Mouse (Mus musculus): Measurements from ENCODE around the gene Ifit3b. TPM values are rescaled to one million over a fixed set of nuclear protein-coding genes. Genes with fewer than 3 reads are reported as not detected.
"Not testable (repeated sequence)": the region's sequence is repeated elsewhere in the genome, so short reads cannot be mapped to it uniquely, and the experiment has no call there.

The Ifit3b gene
- polyA plus RNA-seq, 1 experiment from 2014 or later: 0.41 TPM

- H3K4me3 ChIP-seq (ENCODE audit: low read depth, low read length); H3K9ac ChIP-seq (ENCODE audit: low read depth, low read length); H3K27me3 ChIP-seq (ENCODE audit: control insufficient read depth, insufficient read depth, low read depth, low read length); H3K9me3 ChIP-seq (replicated peaks; ENCODE audit: control insufficient read depth, low read length); H3K4me2 ChIP-seq (ENCODE audit: low read depth, low read length); H3K4me1 ChIP-seq (ENCODE audit: control insufficient read depth, low read depth, low read length); H3K36me3 ChIP-seq (ENCODE audit: control insufficient read depth, insufficient read depth); H3K27ac ChIP-seq (ENCODE audit: low read length): not testable (repeated sequence)
- ATAC-seq (ENCODE audit: low read depth): 0 out of 2 replicates have a peak, but pooled peaks have one; percentile 11
Measured at GRCm38 (mm10) chr19:34599250-34599649, 8.5 kb upstream of the Ifit3b start.

DNA sequence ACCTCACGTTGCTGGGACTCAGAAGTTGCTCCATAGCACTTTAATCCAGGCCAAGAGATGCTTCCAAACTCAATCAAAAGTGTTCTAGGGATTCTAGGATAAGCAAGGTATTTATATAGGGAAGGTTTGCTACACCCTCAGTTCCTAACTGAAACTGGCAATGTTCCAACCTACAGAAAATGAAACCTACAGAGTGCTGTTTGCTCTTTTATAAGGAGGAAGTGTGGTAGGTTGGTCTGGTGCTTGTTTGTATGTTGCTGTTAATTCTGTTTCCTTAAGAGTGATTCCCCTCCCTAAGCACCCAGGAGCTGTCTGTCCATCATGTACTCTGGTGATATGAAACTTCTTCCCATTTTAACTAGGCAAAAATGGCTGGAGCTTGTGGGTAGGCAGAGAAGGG is 5.9 kb upstream of the Ifit3b start, which contains the start of gene Ifit1bl1:
Ifit1bl1 (minus strand) TSS at position 69 of the 400 bp plus-strand sequence.
- H3K36me3 ChIP-seq (ENCODE audit: control insufficient read depth, insufficient read depth); H3K4me1 ChIP-seq (ENCODE audit: control insufficient read depth, low read depth, low read length); ATAC-seq (ENCODE audit: low read depth); H3K4me2 ChIP-seq (ENCODE audit: low read depth, low read length); H3K27ac ChIP-seq (ENCODE audit: low read length); H3K27me3 ChIP-seq (ENCODE audit: control insufficient read depth, insufficient read depth, low read depth, low read length); H3K9ac ChIP-seq (ENCODE audit: low read depth, low read length); H3K4me3 ChIP-seq (ENCODE audit: low read depth, low read length); H3K9me3 ChIP-seq (replicated peaks; ENCODE audit: control insufficient read depth, low read length): not testable (repeated sequence)
- WGBS (ENCODE audit: insufficient replicate concordance): 27% methylated on average over 1 of the region's 1 CpGs

DNA sequence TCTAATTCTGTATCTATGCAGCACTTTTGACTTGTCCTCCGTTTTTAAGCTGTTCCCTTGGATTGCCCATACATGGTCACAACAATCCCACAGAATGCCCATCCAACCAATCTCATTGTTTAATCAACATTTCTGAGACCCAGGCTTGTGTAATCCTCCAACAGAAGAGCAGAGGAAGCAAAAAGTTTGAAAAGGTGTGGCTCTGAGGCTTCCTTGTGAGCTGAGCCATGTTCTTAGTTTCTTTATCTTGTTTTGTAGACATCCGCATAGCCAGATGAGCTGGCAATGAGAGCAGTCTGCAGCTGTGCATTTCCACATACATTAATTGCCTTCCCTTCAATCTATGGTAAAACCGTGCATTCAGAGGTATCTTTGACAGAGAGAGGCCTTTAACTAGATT is 2.3 kb upstream of the Ifit3b start:
- Histone ChIP-seq H3K36me3 (ENCODE audit: control insufficient read depth, insufficient read depth) (no peaks in the 10 kb centered on the region), H3K27me3 (ENCODE audit: control insufficient read depth, insufficient read depth, low read depth, low read length) (no peaks in the 10 kb centered on the region), H3K4me2 (ENCODE audit: low read depth, low read length) (no peak overlapping the region), H3K4me3 (ENCODE audit: low read depth, low read length) (no peak overlapping the region), H3K27ac (ENCODE audit: low read length) (no peak overlapping the region), H3K4me1 (ENCODE audit: control insufficient read depth, low read depth, low read length) (no peaks in the 10 kb centered on the region), H3K9me3 (replicated peaks; ENCODE audit: control insufficient read depth, low read length) (no peaks in the 10 kb centered on the region), H3K9ac (ENCODE audit: low read depth, low read length) (no peak overlapping the region)
- WGBS (ENCODE audit: insufficient replicate concordance): 59% methylated on average over 3 of the region's 3 CpGs
- ATAC-seq (ENCODE audit: low read depth): no peak

- H3K9ac ChIP-seq (ENCODE audit: low read depth, low read length); ATAC-seq (ENCODE audit: low read depth); H3K4me1 ChIP-seq (ENCODE audit: control insufficient read depth, low read depth, low read length); H3K9me3 ChIP-seq (replicated peaks; ENCODE audit: control insufficient read depth, low read length); H3K36me3 ChIP-seq (ENCODE audit: control insufficient read depth, insufficient read depth); H3K4me3 ChIP-seq (ENCODE audit: low read depth, low read length); H3K27me3 ChIP-seq (ENCODE audit: control insufficient read depth, insufficient read depth, low read depth, low read length); H3K27ac ChIP-seq (ENCODE audit: low read length); H3K4me2 ChIP-seq (ENCODE audit: low read depth, low read length): not testable (repeated sequence)
- whole genome bisulfite sequencing (ENCODE audit: insufficient replicate concordance): 46% methylated on average over 3 of the region's 3 CpGs
Measured at GRCm38 (mm10) chr19:34610118-34610517, 2.3 kb downstream of the Ifit3b start.

DNA sequence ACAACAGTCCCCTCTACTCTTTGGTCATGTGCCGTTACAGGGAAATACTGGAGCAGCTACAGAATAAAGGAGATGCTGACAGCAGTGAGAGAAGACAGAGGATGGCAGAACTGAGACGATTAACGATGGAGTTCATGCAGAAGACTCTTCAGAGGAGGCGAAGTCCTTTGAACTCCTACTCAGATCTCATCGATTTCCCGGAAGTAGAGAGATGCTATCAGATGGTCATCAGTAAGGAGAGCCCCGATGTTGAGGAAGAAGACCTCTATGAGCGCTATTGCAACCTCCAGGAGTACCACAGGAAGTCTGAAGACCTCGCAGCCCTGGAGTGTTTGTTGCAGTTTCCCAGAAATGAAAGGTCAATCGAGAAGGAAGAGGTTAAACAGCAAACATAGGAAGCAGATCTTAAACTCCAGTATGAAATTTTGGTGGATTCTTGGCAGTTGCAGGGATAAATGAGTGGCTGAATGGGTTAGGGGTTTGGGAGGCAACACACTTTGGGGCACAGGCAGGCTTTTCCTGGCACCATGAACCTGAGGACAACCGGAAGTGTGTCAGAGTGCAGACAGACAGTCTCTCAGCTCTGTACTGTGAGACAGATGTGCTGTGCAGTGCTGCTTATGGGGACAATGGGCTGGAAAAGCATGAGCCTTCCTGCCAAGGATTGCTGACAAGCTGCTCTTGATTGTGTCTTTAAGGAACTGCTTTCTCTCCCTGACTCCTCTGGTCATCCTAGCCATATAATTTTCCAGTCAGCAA is 4.7 kb downstream of the Ifit3b start:
- not testable (repeated sequence) for H3K9me3 ChIP-seq (replicated peaks; ENCODE audit: control insufficient read depth, low read length); H3K4me1 ChIP-seq (ENCODE audit: control insufficient read depth, low read depth, low read length); H3K27ac ChIP-seq (ENCODE audit: low read length); H3K4me2 ChIP-seq (ENCODE audit: low read depth, low read length); H3K36me3 ChIP-seq (ENCODE audit: control insufficient read depth, insufficient read depth); H3K27me3 ChIP-seq (ENCODE audit: control insufficient read depth, insufficient read depth, low read depth, low read length); H3K4me3 ChIP-seq (ENCODE audit: low read depth, low read length); H3K9ac ChIP-seq (ENCODE audit: low read depth, low read length)
- ATAC-seq (ENCODE audit: low read depth): peak; percentile 39; the same call in 1 of the 2 replicates
- whole genome bisulfite sequencing (ENCODE audit: insufficient replicate concordance): 51% methylated on average over 4 of the region's 11 CpGs

DNA sequence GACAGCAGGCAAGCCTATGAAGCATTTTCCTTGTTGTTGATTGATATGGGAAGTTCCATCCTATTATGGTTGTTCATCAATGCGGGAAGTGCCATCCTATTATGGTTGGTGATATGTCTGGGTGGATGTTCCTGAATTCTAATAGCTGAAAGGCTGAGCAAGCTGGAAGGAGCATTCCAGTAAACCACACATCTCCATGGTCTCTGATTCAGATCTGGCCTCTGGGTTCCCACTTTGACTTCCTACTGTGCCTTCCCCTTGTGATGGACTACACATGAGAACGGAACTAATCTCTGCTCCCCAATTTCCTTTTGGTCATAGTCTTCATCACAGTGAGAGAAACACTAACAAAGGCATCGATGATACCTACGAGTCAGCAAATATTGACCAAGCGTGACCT is 13.1 kb downstream of the Ifit3b start:
- H3K4me3 ChIP-seq (ENCODE audit: low read depth, low read length): no peak overlapping the region
- H3K36me3 ChIP-seq (ENCODE audit: control insufficient read depth, insufficient read depth): no peaks in the 10 kb centered on the region
- WGBS (ENCODE audit: insufficient replicate concordance): 61% methylated on average over 5 of the region's 5 CpGs
- no peak overlapping the region for H3K4me2 ChIP-seq (ENCODE audit: low read depth, low read length)
- H3K9ac ChIP-seq (ENCODE audit: low read depth, low read length): no peak overlapping the region
- H3K27ac ChIP-seq (ENCODE audit: low read length): no peak overlapping the region
- H3K27me3 ChIP-seq (ENCODE audit: control insufficient read depth, insufficient read depth, low read depth, low read length): no peaks in the 10 kb centered on the region
- H3K9me3 ChIP-seq (replicated peaks; ENCODE audit: control insufficient read depth, low read length): no peaks in the 10 kb centered on the region
- ATAC-seq (ENCODE audit: low read depth): no peak
- H3K4me1 ChIP-seq (ENCODE audit: control insufficient read depth, low read depth, low read length): no peaks in the 10 kb centered on the region

GRCm38 (mm10) chr19:34623781-34624180 is 16.0 kb downstream of the Ifit3b start:
- H3K4me3 ChIP-seq (ENCODE audit: low read depth, low read length): no peak overlapping the region
- no peak overlapping the region for H3K9ac ChIP-seq (ENCODE audit: low read depth, low read length)
- ATAC-seq (ENCODE audit: low read depth): no peak
- no peaks in the 10 kb centered on the region for H3K27me3 ChIP-seq (ENCODE audit: control insufficient read depth, insufficient read depth, low read depth, low read length)
- H3K4me2 ChIP-seq (ENCODE audit: low read depth, low read length): no peak overlapping the region
- no peak overlapping the region for H3K27ac ChIP-seq (ENCODE audit: low read length)
- H3K9me3 ChIP-seq (replicated peaks; ENCODE audit: control insufficient read depth, low read length): no peaks in the 10 kb centered on the region
- no peaks in the 10 kb centered on the region for H3K36me3 ChIP-seq (ENCODE audit: control insufficient read depth, insufficient read depth)
- no peaks in the 10 kb centered on the region for H3K4me1 ChIP-seq (ENCODE audit: control insufficient read depth, low read depth, low read length)
- 79% methylated on average over 6 of the region's 6 CpGs for WGBS (ENCODE audit: insufficient replicate concordance)

DNA sequence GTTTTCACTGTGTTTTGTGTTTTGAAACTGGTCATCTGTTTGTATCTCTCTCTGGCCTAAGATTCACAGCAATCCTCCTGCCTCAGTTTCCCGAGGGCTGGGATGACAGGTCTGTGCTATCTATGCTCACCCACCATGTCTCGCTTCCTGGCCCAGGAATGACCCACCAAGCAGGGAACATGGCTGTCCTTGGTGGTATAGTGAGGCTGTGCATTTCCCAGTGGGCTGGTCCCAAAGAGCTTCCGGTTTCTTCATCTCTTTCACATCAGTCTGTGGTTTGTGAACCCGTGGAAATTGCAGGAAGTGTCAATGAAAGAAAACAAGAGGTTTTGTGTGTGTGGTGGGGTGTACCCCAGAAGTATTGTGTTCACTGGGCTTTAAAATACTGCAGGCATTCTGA is 16.9 kb downstream of the Ifit3b start:
- Histone ChIP-seq H3K27me3 (ENCODE audit: control insufficient read depth, insufficient read depth, low read depth, low read length) (no peaks in the 10 kb centered on the region), H3K4me3 (ENCODE audit: low read depth, low read length) (no peak overlapping the region), H3K36me3 (ENCODE audit: control insufficient read depth, insufficient read depth) (no peaks in the 10 kb centered on the region), H3K9ac (ENCODE audit: low read depth, low read length) (no peak overlapping the region), H3K4me2 (ENCODE audit: low read depth, low read length) (no peak overlapping the region), H3K9me3 (replicated peaks; ENCODE audit: control insufficient read depth, low read length) (no peaks in the 10 kb centered on the region), H3K27ac (ENCODE audit: low read length) (no peak overlapping the region), H3K4me1 (ENCODE audit: control insufficient read depth, low read depth, low read length) (no peaks in the 10 kb centered on the region)
- ATAC-seq (ENCODE audit: low read depth): no peak
- 44% methylated on average over 4 of the region's 4 CpGs for WGBS (ENCODE audit: insufficient replicate concordance)

DNA sequence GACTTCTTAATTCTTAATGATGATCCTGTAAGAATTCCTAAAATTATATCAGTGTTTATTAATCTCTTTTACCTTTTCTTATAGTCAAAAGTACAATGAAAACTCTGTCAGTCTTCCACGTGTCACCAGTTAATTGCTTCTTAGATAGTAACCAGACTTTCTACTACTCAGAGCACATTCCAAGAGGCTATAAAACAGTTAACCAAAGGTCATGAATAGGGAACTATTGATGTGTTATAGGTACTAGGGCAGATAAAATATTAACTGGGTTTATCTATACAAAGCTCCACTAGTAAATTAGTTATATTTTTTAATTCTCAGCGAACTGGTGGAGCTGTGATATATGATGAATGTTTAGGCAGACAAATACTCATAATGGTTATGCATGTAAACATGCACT is 19.7 kb downstream of the Ifit3b start:
- Histone ChIP-seq H3K9ac (ENCODE audit: low read depth, low read length) (no peak overlapping the region), H3K4me2 (ENCODE audit: low read depth, low read length) (no peak overlapping the region), H3K27ac (ENCODE audit: low read length) (no peak overlapping the region), H3K4me3 (ENCODE audit: low read depth, low read length) (no peak overlapping the region), H3K9me3 (replicated peaks; ENCODE audit: control insufficient read depth, low read length) (no peaks in the 10 kb centered on the region), H3K36me3 (ENCODE audit: control insufficient read depth, insufficient read depth) (no peaks in the 10 kb centered on the region), H3K27me3 (ENCODE audit: control insufficient read depth, insufficient read depth, low read depth, low read length) (no peaks in the 10 kb centered on the region), H3K4me1 (ENCODE audit: control insufficient read depth, low read depth, low read length) (no peaks in the 10 kb centered on the region)
- no peak for ATAC-seq (ENCODE audit: low read depth)
- WGBS (ENCODE audit: insufficient replicate concordance): 39% methylated on average over 2 of the region's 2 CpGs

All from liver, embryonic 16.5 days (tissue).